Comparison of ENCODE assay signal across 19 mouse cellular contexts in genomic region chr11:121216831-121217230, GRCm38 (mm10).
"Had no signal": no experiment of that assay in that cellular context is flagged by ENCODE, and none has a peak within 500 bp of the region (broad histone marks: within the 10 kb centered on the region; RNA-seq: fewer than 3 reads in every experiment).

No protein-coding gene starts in this region.

- H3K4me3 ChIP-seq: midbrain, embryonic 10.5 days; midbrain, embryonic 13.5 days; midbrain, embryonic 15.5 days; myocyte; neural tube, embryonic 13.5 days; neural tube, embryonic 15.5 days; stomach, embryonic 15.5 days had no signal

- H3K27ac ChIP-seq: midbrain, embryonic 10.5 days; midbrain, embryonic 13.5 days; midbrain, embryonic 15.5 days; neural tube, embryonic 13.5 days; neural tube, embryonic 15.5 days; stomach, embryonic 15.5 days; stomach, postnatal 0 days had no signal

- H3K4me2 ChIP-seq: lung, embryonic 14.5 days; midbrain, embryonic 13.5 days; midbrain, embryonic 15.5 days; neural tube, embryonic 13.5 days; neural tube, embryonic 15.5 days; stomach, embryonic 15.5 days had no signal

- H3K27me3 ChIP-seq: midbrain, embryonic 13.5 days; midbrain, embryonic 15.5 days; neural tube, embryonic 13.5 days; neural tube, embryonic 15.5 days; stomach, embryonic 15.5 days had no signal

- H3K9ac ChIP-seq: lung, embryonic 14.5 days; midbrain, embryonic 13.5 days; midbrain, embryonic 15.5 days; neural tube, embryonic 13.5 days; neural tube, embryonic 15.5 days; stomach, embryonic 15.5 days had no signal

- DNase-seq: lung, adult 18-20 months; lung, embryonic 14.5 days; lung, postnatal 10 days; lung, postnatal 4 days; retina, postnatal 1 day; right cerebral cortex, adult 18-20 months; right cerebral cortex, postnatal 25 days; right cerebral cortex, postnatal 4 days; thymus, adult 2 months; thymus, postnatal 25 days; thymus, postnatal 4 days had no signal

- H3K4me1 ChIP-seq: midbrain, embryonic 10.5 days; midbrain, embryonic 13.5 days; midbrain, embryonic 15.5 days; neural tube, embryonic 13.5 days; neural tube, embryonic 15.5 days; stomach, embryonic 15.5 days had no signal

- ATAC-seq: midbrain, embryonic 13.5 days; midbrain, embryonic 15.5 days had no signal

- H3K9me3 ChIP-seq: midbrain, embryonic 10.5 days; midbrain, embryonic 13.5 days; midbrain, embryonic 15.5 days; neural tube, embryonic 13.5 days; neural tube, embryonic 15.5 days; stomach, embryonic 15.5 days had no signal
